Mouse (Mus musculus) megakaryocyte, embryonic 14.5 days (primary cell): ENCODE results near the gene Dab1. TPM values are rescaled to one million over a fixed set of nuclear protein-coding genes. Genes with fewer than 3 reads are reported as not detected.

Source experiments
- H3K27me3 ChIP-seq: replicated peaks from 2 replicates; pipeline ENCODE3; 2012; ENCODE audit warnings: inconsistent platforms
- H3K36me3 ChIP-seq: replicated peaks from 2 replicates; pipeline ENCODE3; 2012; ENCODE audit warnings: low read length, inconsistent platforms, mixed read lengths
- H3K4me1 ChIP-seq: 2 replicates; pipeline ENCODE4 v1.6.1; 2012; ENCODE audit warnings: inconsistent platforms
- H3K4me3 ChIP-seq: replicated peaks from 2 replicates; pipeline ENCODE3; 2012; ENCODE audit warnings: moderate library complexity, mild to moderate bottlenecking, inconsistent platforms
- H3K9me3 ChIP-seq: 2 replicates; pipeline ENCODE4 v1.6.1; 2012; ENCODE audit warnings: inconsistent platforms
- FLI1 ChIP-seq: IDR thresholded peaks from 2 replicates; pipeline ENCODE4 v1.6.1; 2012; ENCODE audit warnings: low read length, inconsistent platforms, mixed read lengths
- GATA1 ChIP-seq: IDR thresholded peaks from 3 replicates; pipeline ENCODE4 v1.6.1; 2012; ENCODE audit warnings: mixed read lengths, low read length, inconsistent platforms, borderline replicate concordance
- polyA plus RNA-seq: library from polyadenylated mRNA; stranded (reverse); fragments of >175 nt; gene quantifications from 2 replicates; pipeline ENCODE4 v1.2.3, GENCODE M21; 2012; ENCODE audit warnings: low replicate concordance; ENCODE audit not compliant: insufficient read depth

The Dab1 gene
- polyA plus RNA-seq, 1 experiment: not detected

- TF ChIP-seq GATA1: no peak
- TF ChIP-seq FLI1: no peak
- peaks cover 55% of the 10 kb centered on the region for H3K9me3 ChIP-seq
- no peaks in the 10 kb centered on the region for H3K4me1 ChIP-seq
- no peaks in the 10 kb centered on the region for H3K36me3 ChIP-seq
- no peak overlapping the region for H3K4me3 ChIP-seq
- no peaks in the 10 kb centered on the region for H3K27me3 ChIP-seq
These were observed 1077.4 kb downstream of the Dab1 start for GRCm38 (mm10) chr4:104696522-104696921.

GRCm38 (mm10) chr4:104697703-104698102, 1078.5 kb downstream of the Dab1 start:
- Histone ChIP-seq H3K4me3 (no peak overlapping the region), H3K36me3 (no peaks in the 10 kb centered on the region), H3K27me3 (no peaks in the 10 kb centered on the region), H3K4me1 (no peaks in the 10 kb centered on the region), H3K9me3 (peaks cover 56% of the 10 kb centered on the region)
- TF ChIP-seq GATA1: no peak
- no peak for TF ChIP-seq FLI1

GRCm38 (mm10) chr4:104705664-104706645, 1086.8 kb downstream of the Dab1 start:
- Histone ChIP-seq H3K9me3 (peaks cover 57% of the 10 kb centered on the region), H3K4me1 (no peaks in the 10 kb centered on the region), H3K36me3 (no peaks in the 10 kb centered on the region), H3K4me3 (no peak overlapping the region), H3K27me3 (no peaks in the 10 kb centered on the region)
- TF ChIP-seq FLI1: no peak
- no peak for TF ChIP-seq GATA1

- Histone ChIP-seq H3K27me3 (no peaks in the 10 kb centered on the region), H3K4me3 (no peak overlapping the region), H3K36me3 (no peaks in the 10 kb centered on the region), H3K4me1 (no peaks in the 10 kb centered on the region), H3K9me3 (peaks cover 63% of the 10 kb centered on the region)
- no peak for TF ChIP-seq GATA1
- no peak for TF ChIP-seq FLI1
These were observed 1093.4 kb downstream of the Dab1 start for GRCm38 (mm10) chr4:104712338-104713083.

- peaks cover 66% of the 10 kb centered on the region for H3K9me3 ChIP-seq
These were observed 1095.9 kb downstream of the Dab1 start for GRCm38 (mm10) chr4:104714925-104715519.

GRCm38 (mm10) chr4:104715857-104716256, 1096.7 kb downstream of the Dab1 start:
- TF ChIP-seq FLI1: no peak
- TF ChIP-seq GATA1: no peak
- no peaks in the 10 kb centered on the region for H3K27me3 ChIP-seq
- no peaks in the 10 kb centered on the region for H3K36me3 ChIP-seq
- H3K4me3 ChIP-seq: no peak overlapping the region
- H3K4me1 ChIP-seq: no peaks in the 10 kb centered on the region
- peaks cover 67% of the 10 kb centered on the region for H3K9me3 ChIP-seq

More at GRCm38 (mm10) chr4:104714925-104715519, 1095.9 kb downstream of the Dab1 start:
- no peak for TF ChIP-seq FLI1
- TF ChIP-seq GATA1: no peak
- Histone ChIP-seq H3K4me1 (no peaks in the 10 kb centered on the region), H3K27me3 (no peaks in the 10 kb centered on the region), H3K36me3 (no peaks in the 10 kb centered on the region), H3K4me3 (no peak overlapping the region)

GRCm38 (mm10) chr4:104716506-104716905, 1097.3 kb downstream of the Dab1 start:
- peaks cover 66% of the 10 kb centered on the region for H3K9me3 ChIP-seq

GRCm38 (mm10) chr4:104718973-104719795, 1100.0 kb downstream of the Dab1 start:
- Histone ChIP-seq H3K4me3 (no peak overlapping the region), H3K27me3 (no peaks in the 10 kb centered on the region), H3K4me1 (no peaks in the 10 kb centered on the region), H3K9me3 (peaks cover 56% of the 10 kb centered on the region), H3K36me3 (no peaks in the 10 kb centered on the region)
- TF ChIP-seq FLI1 (no peak), GATA1 (no peak)

More at GRCm38 (mm10) chr4:104716506-104716905, 1097.3 kb downstream of the Dab1 start:
- no peaks in the 10 kb centered on the region for H3K36me3 ChIP-seq
- H3K27me3 ChIP-seq: no peaks in the 10 kb centered on the region
- H3K4me3 ChIP-seq: no peak overlapping the region
- no peak for TF ChIP-seq GATA1
- TF ChIP-seq FLI1: no peak
- H3K4me1 ChIP-seq: no peaks in the 10 kb centered on the region
